Mouse (Mus musculus) brain, adult 2 months (tissue): ENCODE data around the gene Cdkl3.
A peak's percentile ranks its signal among the peaks of the same experiment; 100 is the strongest.

Experiments
- DNase-seq: peaks from one replicate; pipeline ENCODE4 v3.0.0; 2011; ENCODE audit warnings: low read depth, low spot score

Gene Cdkl3

DNA sequence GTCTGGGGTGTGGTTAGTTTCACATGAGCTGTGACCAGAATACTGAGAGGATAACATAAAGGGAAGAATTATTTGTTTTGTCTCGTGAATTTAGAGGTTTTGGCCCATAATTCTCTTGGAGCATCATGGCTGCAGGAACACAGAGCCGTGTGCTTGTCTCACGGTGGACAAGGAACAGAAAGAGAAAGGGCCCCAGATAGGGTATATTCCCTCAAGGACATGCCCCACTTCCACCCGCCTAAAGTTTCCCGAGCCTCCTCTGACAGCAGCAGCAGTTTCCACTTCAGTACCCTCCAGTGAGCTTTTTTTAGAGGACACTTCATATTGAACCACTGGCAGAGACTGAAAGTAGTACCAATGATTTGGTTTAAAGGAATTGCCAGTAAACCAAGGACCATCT lies 7.5 kb downstream of the Cdkl3 start:
- DNase-seq, result no peak

DNA sequence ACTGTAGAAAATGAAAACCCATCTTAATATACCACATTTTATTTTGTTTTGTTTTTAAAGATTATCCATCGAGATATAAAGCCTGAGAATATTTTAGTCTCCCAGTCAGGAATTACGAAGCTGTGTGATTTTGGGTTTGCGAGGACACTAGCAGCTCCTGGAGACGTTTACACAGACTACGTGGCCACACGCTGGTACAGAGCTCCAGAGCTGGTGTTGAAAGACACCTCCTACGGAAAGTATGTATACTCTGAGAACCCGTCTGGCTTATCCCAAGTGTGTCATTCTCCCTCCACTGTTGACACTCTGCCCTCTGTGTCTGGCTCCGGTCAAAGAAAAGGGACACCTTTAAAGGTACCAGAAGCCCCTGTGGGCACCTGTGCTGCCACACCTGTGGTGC lies 14.2 kb downstream of the Cdkl3 start:
- peak; percentile 52 for DNase-seq

DNA sequence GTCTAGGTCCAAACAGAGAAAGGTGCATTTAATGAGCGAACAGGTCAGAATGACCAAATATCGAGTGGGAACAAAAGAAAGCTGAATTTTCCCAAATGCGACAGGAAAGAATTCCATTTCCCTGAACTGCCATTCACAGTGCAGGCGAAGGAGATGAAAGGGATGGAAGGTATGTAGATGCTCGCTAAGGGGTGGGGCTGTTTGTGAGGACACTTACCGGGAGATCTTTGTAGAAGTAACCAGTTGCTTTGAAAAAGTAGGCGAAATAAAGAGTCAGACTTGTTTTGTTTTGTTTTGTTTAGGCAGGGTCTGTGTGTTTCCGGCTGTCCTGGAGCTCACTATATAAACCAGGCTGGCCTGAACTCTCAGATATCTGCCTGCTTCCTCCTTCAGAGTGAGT lies 28.3 kb downstream of the Cdkl3 start:
- DNase-seq, result no peak

DNA sequence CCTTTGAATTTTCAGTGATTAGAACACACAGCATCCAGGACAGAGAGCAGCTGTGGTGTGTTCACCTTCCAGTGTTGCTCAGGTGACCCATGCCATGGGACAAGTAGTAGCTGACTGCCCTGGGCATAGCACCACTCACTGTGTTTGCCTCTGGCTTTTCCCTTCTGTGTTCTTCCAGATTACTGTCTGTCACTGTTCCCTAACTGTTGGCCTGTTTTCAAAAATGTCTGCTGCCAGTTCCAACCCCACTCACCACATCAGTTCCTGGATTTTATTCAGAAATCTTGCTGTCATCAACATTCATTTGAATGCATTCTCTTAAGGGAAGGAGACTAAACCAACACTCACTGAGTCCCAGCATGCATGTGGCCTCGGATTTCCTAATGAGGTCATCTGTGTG lies 29.9 kb downstream of the Cdkl3 start:
- DNase-seq, result peak; percentile 62

DNA sequence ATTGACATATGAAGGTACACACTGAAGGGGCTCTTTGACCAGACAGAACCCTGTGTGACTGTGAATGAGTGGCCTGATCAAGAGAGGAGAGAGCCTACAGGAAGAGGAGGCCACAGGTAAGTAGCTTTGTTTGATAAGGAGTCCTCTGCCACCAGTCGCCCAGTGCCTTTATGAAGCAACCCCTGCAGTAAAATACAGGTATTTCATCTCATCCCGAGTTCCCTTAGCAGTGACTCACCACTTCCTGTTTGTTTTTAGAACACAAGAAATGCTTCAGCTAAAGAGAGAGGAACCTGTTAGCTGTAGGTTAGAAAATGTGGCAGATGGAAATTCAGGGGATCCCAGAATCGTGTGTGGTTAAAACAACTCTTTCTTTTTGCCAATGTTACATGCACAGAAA lies 31.9 kb downstream of the Cdkl3 start:
- DNase-seq, result no peak

DNA sequence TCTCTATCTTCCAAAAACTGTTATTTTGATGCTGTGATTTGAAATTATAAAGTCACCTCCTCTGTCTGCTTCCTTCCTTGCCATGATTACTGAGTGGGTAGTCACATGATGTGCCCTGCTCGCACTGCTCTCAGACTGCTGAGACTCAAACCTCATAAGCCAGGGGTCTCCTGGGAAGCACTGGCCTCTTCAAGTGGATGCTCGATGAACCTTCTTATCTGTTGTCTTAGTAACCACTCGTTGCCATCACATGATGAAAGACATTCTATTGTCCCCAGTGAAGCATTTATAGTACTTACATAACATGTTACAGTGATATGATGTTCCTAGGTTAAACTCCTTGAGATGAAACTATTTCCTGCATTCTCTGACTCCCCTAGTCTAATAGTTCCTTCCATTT lies 33.6 kb downstream of the Cdkl3 start:
- no peak for DNase-seq

DNA sequence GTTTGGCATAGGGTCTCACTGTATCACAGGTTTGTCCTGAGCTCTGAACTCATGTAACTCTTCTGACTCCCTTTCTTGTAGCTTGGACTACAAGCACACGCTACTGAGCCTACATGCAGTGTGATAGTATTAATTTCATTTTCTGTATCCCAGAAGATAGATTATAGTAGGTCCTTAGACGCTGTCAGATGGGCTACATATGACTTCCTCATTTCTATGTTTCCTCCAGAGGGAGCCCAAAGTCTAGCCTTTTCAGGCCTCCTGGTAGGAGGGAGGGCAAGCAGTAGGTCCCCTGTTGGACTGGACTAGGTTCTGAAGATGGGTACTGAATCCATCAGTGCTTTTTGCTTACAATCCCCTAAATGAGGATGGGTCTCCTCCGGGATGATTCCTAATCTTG lies 39.2 kb downstream of the Cdkl3 start:
- peak; percentile 48 for DNase-seq

DNA sequence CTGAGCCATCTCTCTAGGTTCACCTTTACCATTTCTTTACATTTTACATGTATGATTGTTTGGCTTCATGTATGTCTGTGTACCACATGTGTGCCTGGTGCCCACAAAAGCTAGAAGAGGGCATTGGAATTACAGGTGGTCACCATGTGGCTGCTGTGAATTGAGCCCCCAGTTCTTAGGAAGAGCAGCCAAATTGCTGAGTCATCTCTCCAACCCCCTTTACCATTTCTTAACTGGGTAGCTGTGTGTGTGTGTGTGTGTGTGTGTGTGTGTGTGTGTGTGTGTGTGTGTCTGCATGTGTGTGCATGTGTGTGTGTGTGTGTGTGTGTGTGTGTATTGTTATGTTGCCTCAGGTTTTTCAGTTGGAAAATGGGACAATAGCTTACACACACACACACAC lies 40.1 kb downstream of the Cdkl3 start:
- no peak for DNase-seq

DNA sequence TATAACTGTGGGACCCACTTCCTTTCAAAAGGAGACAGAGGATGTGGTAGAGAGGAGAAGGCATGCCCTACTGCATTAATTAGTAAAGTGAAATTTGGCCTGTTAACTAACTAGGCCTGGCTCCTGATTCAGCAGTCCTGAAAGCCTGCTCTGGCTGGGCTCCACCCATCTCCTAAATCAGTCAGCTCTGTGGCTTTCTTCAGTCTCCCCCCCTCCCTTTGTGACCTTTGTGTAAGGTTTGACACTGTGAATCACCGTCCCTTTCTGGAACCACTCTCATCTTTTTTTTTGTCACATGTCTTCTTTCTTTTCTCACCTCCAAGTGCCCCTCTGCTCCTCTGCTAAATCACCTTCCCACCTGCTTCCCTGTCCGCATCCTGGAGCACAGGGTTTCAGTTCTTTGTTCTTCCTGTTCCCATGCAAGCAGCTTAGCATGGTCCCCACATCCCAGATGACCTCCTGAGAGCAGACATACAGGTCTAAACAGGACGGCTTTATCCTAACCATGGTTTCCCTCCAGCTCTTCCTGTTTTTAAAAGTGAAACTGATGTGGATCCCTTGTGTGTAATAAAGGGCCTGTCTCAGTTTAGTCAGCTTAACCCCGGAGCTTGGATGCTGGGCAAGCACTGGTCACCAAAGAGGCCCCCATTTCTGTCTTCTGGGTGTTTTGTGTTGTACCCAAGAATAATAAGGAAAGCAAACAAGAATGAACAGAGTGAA lies 42.6 kb downstream of the Cdkl3 start:
- DNase-seq, result no peak

DNA sequence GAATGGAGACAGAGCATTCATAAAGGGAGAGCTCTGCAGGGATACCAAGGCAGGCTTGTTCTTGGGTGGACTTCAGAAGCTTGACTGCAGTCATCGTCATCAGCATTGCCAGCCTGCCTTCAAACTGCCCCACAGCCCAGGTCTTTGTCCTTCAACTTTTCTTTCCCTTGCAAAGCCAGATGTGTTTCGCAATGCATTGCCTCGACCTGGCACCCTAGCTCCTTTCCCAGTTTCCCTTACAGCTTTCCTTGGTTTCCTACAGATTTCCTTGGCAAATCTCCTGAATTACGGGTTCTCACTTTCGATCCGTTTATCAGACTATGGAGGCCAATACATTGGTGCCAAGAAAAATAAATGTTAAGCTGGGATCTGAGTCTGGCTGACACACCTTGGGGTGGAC lies 49.4 kb downstream of the Cdkl3 start:
- DNase-seq, result no peak

DNA sequence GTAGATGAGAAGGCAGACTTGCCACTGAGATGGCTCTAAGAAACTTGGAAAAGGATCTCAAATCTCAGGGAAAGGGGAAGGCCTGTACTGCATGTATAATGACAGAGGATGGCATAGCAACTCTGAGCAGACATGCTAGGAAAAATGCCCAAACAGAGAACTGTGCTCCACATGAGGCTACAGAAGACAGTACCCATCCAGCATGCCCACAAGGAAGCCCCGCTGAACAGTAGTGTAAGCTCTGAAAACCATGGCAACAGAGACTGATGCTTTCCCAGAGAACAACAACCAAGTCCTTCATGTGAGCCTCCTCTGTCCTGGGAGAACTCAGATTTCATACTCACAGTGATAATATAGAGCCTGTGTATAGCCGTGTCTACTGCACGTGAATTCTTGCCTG lies 50.7 kb downstream of the Cdkl3 start:
- DNase-seq, result no peak

DNA sequence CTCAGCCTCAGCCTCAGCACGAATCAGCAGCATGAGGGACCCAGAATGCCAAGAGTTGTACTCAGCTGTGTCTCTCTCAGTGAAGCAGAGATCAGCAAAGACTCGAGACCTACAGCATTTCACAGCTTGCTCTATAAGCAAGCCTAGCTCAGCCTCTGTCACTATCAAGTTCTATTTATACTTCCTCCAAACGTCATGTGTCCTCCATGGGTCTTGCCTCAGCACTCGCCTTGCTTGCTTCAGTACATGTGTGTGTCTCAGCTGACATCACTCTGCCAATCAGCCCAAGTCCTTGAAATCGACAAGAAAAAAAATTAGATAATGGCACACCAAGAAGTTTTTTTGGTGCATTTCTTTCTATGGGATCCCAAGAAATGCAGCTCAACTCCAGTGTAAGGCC lies 52.2 kb downstream of the Cdkl3 start:
- no peak for DNase-seq

DNA sequence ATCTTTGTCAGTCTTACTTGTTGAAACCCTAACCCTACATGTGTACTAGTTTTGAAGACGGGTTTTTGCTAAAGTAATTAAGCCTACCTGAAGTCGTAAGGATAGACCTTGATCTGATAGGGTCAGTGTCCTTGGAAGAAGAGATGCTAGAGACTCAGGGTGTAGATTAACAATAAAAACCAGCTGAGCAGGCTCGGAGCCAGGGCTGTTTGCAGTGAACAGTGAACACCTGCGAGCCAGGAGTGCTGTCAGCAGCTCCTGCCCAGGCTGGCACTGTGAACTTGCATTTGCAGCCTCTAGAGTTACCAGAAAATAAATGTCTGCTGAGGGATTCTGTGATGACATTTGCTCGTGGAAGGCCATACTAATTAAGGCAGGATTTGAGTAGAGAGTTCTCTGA lies 55.0 kb downstream of the Cdkl3 start:
- DNase-seq, result no peak

DNA sequence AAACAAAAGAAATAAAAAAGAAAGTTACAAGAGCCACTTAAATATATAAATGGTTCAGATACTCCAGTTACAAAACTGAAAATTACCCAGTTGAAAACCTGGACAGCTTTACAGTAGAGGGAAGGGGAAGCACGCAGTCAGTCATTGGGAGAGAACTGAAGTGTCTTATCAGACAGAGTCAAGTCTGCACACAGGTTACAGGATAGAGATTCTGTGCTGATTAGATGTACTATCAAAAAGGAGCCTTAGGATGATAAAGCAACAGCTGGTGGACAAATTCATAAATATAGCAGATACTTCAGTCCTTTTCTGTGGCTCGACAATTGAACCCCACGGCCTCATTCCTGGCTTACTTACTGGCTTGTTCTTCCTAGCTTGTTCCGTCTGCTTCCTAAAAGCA lies 56.3 kb downstream of the Cdkl3 start:
- no peak for DNase-seq

DNA sequence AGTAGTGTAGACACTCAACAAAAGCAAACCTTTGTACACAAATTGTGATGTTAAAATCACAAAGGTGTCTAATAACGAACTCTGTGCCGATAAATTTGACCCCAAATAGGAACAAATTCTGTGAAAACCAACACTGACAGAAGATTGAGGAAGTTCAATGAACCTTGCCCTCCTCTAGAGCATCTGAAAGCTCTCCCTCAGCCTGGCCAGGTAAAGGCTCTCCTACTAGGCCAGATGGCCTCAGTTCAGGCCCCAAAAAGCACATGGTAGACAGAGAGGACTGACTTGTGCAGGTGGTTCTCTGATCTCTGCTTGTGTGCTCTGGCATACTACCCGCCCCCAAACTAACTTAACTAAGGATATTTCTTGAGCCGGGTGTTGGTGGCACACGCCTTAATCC lies 58.4 kb downstream of the Cdkl3 start:
- DNase-seq, result no peak

DNA sequence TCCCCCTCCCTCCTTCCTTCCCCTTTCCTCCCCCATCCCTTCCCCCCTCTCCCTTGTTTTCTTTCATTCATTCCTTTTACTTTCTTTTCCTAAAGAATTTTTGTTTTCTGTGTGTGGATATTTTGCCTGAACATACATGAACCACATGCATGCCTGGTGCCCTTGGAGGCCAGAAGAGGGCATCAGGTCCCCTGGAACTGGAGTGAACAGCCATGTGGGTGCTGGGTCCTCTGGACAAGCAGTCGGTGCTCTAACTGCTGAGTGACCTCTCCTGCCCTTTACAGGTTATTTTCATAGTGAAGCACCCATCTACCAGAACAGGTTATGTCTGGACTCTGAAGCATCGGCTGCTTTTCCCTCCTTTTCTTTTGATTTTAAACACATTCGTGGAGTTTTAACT lies 60.4 kb downstream of the Cdkl3 start:
- DNase-seq, result peak; percentile 56

DNA sequence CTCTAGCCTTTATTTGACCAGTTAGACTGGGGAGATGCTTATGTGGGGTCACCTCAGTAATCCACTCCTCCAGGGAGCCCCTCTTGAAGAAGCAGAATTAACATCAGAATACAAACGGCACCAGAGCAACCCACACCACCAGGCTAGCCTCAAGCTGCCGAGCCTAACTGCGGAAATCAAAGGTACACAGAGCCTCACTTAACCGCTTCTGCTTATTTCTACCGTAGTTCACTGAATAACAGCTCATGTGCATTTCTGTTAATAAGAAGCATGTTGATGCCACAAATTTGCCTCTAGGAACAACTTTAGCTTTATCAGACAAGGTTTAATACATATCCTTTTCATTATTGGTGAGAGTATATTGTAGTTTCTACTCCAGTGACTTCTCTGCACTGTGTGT lies 61.8 kb downstream of the Cdkl3 start:
- DNase-seq, result no peak

DNA sequence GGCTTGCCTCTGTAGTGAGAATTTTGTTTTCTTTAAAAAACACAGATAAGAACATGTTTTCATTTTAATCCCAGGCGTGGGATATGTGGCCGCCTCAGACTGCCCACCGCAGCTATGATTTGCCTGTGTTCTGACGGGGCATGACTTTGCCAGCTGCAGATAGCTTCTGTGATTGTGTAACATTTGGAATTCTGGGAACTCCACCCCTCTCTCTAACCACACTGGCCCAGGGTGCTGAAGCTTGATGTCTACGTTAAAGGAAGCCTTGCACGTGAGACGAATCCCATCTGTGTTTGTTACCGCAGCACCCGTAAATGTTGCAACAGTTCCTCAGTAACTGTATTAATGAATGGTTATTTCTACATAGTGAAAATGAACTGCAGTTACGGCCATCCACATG lies 67.7 kb downstream of the Cdkl3 start:
- no peak for DNase-seq

DNA sequence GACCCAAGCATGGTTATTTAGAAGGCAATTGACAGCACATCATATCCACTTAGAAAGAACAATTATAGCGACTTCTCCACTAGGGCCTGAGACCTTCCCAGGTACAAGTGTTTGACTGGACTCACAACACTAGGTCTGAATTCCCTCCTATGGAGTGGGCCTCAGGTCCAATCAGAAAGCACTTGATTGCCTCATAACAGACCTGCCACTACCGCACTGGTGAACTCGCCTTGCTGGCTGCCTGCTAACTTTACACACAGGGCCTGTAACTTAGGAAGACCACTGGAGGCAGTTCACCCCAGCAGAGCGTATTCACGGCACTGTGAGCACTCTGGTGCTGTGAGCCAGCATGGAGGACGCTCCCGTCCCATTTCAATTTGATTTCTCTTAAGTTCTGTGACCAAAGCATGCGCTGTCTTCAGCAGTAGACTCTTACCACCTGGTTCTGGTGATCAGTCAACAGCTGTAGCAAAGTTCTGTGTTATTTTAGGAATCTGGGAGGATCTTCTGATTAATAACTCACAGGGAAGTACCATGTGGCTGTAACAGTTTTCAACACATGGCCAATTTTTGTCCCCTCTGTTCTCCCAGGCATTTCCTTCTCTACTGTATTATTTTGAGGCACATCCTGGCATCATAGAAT lies 69.6 kb downstream of the Cdkl3 start:
- no peak for DNase-seq

DNA sequence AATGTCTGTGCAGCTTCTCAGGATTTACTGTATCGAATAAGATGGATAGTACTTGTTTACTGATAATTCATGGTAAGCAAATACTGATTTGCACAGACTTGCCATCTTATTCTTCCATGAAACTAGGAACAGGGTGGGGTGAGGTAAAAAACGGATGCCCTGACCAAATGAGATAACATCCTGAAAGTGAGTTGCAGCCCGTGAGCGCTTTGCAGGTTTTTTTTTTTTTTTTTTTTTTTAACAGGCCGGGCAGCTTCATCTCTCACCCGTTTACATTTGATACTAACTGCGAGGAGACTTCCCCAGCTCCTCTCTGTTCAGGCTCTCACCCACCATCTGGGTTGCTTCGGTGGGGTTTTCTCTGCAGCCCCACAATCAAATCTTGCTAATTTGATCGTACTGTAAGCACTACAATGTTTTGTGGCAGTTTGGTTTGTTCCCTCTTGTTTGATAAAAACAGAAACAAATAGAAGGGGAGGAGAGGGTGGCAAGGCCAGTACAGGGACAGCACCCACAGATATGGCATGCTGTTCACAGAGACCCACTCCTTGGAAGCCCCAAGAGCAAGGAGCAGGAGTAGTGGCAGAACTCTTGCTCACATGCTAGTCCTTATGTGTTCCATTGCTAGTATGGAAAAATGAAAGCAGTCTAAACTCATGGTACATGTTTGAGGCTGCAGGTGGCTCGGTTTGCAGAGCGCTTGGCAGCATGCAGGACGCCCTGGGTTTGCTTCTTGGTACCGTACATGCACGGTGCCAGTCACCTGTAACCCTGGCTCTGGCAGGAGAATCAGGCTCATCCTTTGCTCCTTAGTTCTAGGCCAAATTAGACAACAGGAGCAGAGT lies 70.8 kb downstream of the Cdkl3 start:
- no peak for DNase-seq

DNA sequence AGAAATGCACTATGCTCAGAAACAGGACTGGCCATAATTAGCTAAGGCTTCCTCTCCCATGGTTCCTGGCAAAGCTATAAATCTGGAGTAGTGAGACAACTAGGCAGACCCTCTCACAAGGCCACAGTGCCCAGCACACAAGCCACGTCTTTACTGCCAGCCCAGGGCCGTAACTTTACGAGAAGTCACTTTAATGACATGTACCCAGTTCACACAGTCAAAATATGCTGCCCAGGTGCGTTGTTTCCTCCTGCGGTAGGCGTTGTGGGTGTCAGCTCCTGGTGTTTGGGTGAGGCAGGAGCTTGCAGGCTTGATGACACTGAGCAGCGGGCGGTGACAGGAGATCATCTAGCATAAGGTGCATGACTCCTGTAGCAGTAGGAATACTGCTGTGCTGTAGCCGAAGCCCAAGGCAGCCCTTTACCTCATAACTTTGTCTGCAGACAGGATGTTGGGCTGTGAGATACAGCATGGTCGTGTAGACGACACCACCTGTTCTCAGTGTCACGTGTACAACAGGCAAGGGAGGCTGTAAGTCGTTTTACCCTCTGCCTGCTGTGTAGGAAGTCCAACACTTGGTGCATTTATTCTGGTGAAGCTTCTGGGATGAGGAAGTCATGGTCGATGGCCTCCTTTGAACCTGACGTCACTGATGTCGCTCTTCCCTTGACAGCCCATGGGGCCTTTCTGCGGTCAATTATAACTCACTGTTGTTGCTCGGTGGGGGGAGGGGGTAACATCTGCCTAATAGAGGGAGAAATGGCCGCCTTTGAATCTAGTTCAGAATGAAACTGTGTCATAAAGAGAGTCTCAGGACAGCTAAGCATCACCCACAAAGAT lies 72.0 kb downstream of the Cdkl3 start:
- no peak for DNase-seq
